Mouse (Mus musculus): ENCODE results near the gene Cnpy3.

Gene Cnpy3

GRCm38 (mm10) chr17:46764916-46765315, 12.9 kb upstream of the Cnpy3 start:
- peak; percentile 81 for DNase-seq (ENCODE audit: low read depth, low spot score)

DNA sequence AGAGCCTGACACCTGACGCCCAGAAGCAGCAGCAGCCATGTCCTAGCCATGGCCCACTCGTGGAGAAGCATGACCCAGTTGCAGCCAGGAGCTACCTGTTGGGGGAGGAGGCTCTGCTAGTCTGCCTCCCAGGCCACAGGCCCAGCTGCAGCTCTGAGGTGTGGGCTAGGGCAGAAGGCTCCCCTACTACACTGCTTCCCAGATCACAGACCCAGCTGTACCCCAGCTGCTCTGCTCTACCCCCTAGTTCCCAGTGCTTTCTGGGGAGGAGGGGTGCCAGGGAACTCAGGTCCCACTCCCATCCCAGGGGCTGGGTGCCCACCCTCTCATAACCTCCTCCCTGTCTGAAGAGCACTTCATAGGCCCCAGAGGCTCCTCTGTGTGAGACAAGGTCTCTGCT, 11.5 kb upstream of the Cnpy3 start, which contains the start of gene Ptcra:
Gene Ptcra (minus strand): TSS at position 169 of the 400 bp plus-strand sequence.
- no peak for DNase-seq (ENCODE audit: low read depth, low spot score)

- DNase-seq (ENCODE audit: low read depth, low spot score): peak; percentile 43
Measured at GRCm38 (mm10) chr17:46758753-46759152, 6.7 kb upstream of the Cnpy3 start.

- peak; percentile 79 for DNase-seq (ENCODE audit: low read depth, low spot score)
Measured at GRCm38 (mm10) chr17:46751056-46751793, 789 bp downstream of the Cnpy3 start.

GRCm38 (mm10) chr17:46750580-46750979, 1.4 kb downstream of the Cnpy3 start:
- no peak for DNase-seq (ENCODE audit: low read depth, low spot score)

DNA sequence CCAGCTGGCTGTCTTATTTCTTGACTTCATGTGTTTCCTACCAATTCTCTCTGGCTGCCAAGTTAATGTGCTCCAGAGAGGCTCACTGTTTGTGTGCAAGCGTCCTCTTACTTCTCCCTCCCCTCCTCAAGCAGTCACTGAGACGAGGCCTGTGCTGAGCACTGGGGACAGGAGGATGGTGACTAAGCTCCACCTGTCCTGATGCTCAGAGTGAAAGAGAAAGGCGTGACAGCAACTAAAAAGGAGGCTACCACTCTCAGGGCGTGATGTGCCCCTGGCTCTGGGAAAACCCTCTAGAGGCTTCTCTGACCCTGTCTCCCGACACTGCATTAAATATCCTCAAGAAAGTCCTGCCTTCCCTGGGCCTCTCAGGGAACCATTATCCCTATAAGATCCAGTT, 2.7 kb downstream of the Cnpy3 start:
- DNase-seq (ENCODE audit: low read depth, low spot score): no peak

- no peak for DNase-seq (ENCODE audit: low read depth, low spot score)
Measured at GRCm38 (mm10) chr17:46747806-46748205, 4.2 kb downstream of the Cnpy3 start.

GRCm38 (mm10) chr17:46747234-46747633, 4.8 kb downstream of the Cnpy3 start:
- no peak for DNase-seq (ENCODE audit: low read depth, low spot score)

GRCm38 (mm10) chr17:46745506-46745905, 6.5 kb downstream of the Cnpy3 start:
- no peak for DNase-seq (ENCODE audit: low read depth, low spot score)

- DNase-seq (ENCODE audit: low read depth, low spot score): no peak
Measured at GRCm38 (mm10) chr17:46742986-46743385, 9.0 kb downstream of the Cnpy3 start.

DNA sequence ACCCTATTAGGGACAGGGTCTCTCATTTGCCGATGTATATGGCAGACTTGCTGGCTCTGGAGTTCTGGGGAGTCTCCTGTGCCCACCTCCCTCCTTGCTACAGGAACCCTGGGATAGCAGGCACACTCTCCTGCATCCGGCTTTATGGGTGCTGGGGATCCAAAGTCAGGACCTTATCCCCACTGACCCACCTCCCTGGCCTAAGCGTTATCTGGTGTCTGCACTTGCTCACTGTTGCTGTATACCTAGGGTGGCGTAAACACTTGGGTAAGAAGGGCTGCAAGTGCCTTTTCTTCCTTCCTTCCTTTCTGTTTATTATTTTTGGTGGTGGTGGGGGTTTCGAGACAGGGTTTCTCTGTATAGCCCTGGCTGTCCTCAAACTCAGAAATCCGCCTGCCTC, 10.7 kb downstream of the Cnpy3 start:
- DNase-seq (ENCODE audit: low read depth, low spot score): no peak

DNA sequence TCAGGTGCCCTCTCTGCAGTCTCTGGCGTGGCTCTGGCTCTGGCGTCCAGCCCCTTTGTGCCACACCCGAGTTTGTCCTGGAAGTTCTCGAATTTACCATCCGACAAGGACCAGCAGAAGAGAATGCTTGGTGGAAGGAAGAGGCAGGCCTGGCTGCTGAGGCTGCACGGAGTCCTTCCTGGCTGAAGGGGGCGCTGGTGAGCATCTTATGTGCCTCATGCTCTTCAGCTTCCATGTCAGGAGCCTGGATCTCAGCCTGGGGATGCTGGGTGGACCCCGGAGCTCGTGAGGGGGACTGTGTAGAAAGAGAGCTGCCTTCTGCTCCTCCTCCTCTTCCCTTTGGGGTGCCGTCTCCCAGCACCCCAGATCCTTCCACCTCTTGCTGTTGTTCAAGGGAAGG, 15.9 kb downstream of the Cnpy3 start:
- DNase-seq (ENCODE audit: low read depth, low spot score): peak; percentile 36

- DNase-seq (ENCODE audit: low read depth, low spot score): no peak
Measured at GRCm38 (mm10) chr17:46735287-46735686, 16.7 kb downstream of the Cnpy3 start.

DNA sequence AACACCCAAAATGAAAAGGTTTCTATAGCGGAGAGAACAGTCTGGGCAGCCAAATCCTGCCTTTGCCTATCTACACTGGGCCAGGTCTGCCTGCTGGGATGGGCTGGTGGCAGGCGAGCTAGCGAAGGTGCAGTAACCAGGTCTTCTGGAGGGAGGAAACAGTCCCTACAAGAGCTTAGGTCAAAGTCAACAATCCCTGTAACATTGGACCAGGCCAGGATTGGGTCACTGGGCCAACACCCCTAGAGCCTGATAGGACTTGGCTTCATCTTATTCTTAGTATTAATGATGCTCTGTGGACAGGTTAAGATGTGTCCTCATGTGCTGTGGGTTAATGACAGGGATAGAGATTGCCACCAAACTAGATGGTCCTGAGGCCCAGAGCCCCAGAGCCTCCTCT, 18.0 kb downstream of the Cnpy3 start:
- no peak for DNase-seq (ENCODE audit: low read depth, low spot score)

DNA sequence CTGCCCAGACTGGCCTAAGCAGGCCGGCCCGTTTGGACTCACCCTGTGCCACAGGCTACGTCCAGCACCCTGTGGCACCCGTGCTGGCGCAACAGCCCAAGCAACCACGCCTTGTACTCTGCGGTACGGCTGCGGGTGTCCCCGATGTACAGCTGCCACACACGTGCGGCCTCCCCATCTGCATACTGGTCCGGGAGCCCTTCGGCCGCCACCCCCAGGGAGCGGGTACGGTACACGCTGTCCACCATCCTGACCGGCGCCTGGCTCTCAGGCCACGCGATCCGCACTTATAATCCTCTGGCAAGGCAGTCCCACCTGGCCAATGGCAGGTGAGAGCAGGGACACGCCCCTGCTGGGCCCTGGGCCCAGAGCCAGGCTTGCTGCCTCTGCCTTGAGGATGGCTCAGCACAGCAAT, 23.1 kb downstream of the Cnpy3 start, which contains the start of gene Gnmt:
Gene Gnmt (minus strand): TSS at position 265 of the 415 bp plus-strand sequence.
- DNase-seq (ENCODE audit: low read depth, low spot score): peak; percentile 85

DNA sequence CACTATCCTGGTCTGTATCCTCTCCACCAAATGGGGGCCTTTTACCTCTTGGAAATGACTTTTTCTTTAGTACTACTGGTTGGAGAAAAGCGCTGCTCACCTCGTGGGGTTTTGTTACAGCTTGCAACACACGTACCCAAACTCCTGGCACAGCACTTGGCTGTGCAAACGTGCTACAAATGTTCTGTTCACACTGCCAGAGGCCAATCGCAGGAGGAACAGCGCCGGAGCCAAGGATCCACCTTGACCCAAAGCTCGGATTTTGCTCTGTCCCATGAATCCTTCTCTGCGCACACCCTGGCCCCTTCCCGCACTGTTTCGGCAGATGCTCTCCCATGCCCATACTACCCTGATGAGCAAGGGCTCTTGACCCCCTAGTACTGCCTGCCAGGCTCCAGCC, 23.5 kb downstream of the Cnpy3 start:
- DNase-seq (ENCODE audit: low read depth, low spot score): no peak

GRCm38 (mm10) chr17:46728021-46728420, 24.0 kb downstream of the Cnpy3 start:
- DNase-seq (ENCODE audit: low read depth, low spot score): peak; percentile 32

DNA sequence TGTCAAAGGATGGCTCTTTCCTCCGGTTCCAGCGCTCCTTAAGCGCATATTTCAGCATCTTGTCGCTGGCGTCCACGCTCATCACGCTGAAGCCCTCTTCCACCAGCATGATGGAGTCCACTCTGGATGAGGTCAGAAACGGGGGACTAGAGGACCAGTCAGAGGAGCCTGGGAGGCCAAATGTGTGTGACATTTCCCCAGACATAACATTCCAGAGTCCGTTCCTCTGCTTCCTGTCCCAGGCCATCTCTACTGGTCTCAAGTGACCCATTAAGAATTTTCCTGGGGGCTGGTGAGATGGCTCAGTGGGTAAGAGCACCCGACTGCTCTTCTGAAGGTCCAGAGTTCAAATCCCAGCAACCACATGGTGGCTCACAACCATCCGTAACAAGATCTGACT, 24.7 kb downstream of the Cnpy3 start:
- no peak for DNase-seq (ENCODE audit: low read depth, low spot score)

DNA sequence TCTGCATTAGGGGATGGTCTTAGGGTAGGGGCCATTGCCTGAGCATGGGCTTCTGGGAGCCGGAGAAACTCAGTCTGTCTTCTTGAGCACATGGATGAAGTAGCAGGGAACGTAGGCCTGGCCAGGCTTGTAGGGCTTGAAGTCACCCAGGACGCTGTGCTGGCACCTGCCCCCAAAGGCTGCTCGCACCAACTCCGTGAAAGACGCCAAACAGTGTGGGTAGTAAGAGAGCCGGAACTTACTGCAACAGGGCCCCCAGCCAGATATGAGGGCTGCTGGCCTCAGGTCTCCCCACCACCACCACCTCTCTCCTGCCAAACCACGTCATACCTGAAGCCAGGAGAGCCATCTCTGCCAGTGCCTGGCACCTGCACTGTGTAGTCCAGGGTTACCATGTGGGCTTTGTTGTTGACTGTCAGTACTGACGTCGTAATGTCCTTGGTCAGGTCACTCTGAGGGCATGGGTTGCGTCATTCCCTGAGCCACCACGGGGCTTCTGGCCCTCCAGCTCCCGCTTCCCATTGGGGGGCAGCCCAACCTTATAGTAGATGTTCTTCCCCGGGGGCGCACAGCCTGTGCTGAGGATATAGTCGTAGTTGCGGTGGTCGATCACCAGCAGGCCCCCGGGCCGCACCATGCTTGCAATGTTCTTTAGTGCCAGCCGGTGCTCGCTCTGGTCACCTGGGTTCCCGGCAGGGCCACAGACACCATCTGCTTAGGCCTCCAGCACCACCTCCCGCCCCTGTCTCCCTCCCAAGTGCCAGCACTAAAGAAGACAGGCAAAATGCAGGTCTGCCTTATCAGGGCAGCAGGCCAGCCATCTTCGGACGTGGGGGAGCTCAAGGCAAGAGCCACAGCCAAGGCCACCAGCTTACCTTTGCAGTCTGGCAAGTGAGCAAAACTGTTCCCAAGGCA, 26.0 kb downstream of the Cnpy3 start:
- DNase-seq (ENCODE audit: low read depth, low spot score): peak; percentile 91

DNA sequence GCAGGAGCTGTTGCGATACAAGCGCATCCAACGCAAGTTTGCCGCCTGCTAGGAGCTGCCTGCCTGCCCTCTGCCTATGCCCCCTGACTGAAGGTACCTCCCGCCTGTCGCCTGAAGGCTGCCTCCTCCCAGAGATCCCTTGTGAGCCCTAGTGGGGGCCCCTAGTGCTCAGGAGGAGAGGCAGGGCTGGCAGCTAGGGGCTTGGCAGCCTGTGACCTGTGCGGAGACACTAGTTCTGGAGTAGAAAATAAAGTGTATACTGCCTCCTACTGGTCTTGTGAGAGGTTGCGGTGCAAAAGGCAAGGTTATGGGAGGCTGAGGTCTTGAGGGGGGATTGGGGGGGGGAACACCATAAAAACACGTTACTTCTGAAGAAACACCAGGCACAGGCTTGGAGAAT, 26.7 kb downstream of the Cnpy3 start:
- DNase-seq (ENCODE audit: low read depth, low spot score): peak; percentile 47

DNA sequence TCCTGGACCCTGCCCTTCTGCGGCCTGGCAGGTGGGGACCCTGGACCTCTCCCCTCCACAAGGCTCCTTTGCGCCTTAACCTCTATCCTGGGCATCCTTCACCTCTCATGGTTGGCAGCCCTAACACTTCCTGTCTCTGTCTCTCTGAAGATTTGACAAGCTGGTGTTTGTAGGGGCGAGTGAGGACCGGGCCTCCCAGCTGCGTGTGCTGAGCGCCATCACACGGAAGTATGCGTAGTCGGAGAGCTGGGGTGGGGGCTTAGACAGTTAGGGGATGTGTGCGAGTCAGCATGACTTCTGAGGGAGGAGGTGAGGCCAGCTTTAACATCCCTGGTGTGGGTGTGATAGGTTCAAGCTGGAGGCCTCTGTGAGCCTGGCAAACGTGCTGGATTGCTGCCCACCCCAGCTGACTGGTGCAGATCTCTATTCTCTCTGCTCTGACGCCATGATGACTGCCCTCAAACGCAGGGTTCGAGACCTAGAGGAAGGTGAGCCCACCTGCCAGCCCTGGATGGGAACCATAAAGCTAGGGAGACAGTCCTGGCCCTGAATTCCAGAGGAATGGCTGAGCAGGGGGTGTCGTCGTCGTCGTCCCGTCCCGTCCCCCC, 27.4 kb downstream of the Cnpy3 start:
- no peak for DNase-seq (ENCODE audit: low read depth, low spot score)

DNA sequence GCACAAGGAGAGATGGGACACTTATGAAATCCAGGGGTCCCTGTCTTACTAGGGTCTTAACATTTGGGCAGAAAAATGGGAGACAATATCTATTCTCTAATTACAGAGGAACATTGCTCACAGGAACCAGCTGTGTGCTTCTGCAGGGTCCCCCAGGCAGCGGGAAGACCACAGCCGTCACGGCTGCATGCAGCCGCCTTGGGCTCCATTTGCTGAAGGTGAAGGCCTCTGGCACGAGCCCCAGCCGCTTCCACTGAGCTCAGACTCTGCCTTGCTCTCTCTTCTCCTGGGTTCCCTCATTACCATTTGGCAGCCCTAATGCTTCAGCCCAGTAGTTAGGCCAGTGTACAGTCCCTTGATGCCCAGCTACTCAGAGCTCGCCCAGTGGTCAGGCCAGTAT, 30.9 kb downstream of the Cnpy3 start:
- DNase-seq (ENCODE audit: low read depth, low spot score): no peak

Measured in brain, adult 2 months (tissue).